8 mouse cellular contexts compared by ENCODE assay signal in genomic region chr5:34287838-34288145, GRCm38 (mm10). TPM values are rescaled to one million over a fixed set of nuclear protein-coding genes. Genes with fewer than 3 reads are reported as not detected.
DNase-seq lines count a peak whose midpoint lies in the region; ATAC-seq and TF ChIP-seq lines count a peak whose summit lies in the region.

No protein-coding gene starts in this region.

- peaks cover 11% of the 10 kb centered on the region for H3K4me1 ChIP-seq in thymus, adult 2 months (replicated peaks; ENCODE audit: control insufficient read depth, insufficient read depth, low read length)
- H3K4me1 ChIP-seq in liver, embryonic 12.5 days: peaks cover 29% of the 10 kb centered on the region

- no peak for ATAC-seq in liver, embryonic 12.5 days

- WGBS in thymus, adult 2 months: 3% methylated on average over 18 of the region's 18 CpGs
- 3% methylated on average over 18 of the region's 18 CpGs for WGBS in liver, embryonic 12.5 days (ENCODE audit: insufficient replicate concordance)

- peak overlapping the region; percentile 81 for H3K4me3 ChIP-seq in gastrocnemius, adult 2 months
- peak overlapping the region; percentile 31 for H3K4me3 ChIP-seq in thymus, adult 2 months (ENCODE audit: control insufficient read depth, insufficient read depth, low read length)
- peak overlapping the region; percentile 57 for H3K4me3 ChIP-seq in liver, embryonic 12.5 days

- TF ChIP-seq CTCF in gastrocnemius, adult 2 months (IDR thresholded peaks at IDR 0.05): no peak
- TF ChIP-seq CTCF in thymus, adult 2 months (IDR thresholded peaks at IDR 0.05; ENCODE audit: borderline replicate concordance, control insufficient read depth, extremely low read depth, insufficient read depth, low read length, poor library complexity): no peak

- no peaks in the 10 kb centered on the region for H3K36me3 ChIP-seq in thymus, adult 2 months (ENCODE audit: control insufficient read depth, insufficient read depth, low read length)
- H3K36me3 ChIP-seq in liver, embryonic 12.5 days: no peaks in the 10 kb centered on the region

- H3K27ac ChIP-seq in gastrocnemius, adult 2 months: no peak overlapping the region
- no peak overlapping the region for H3K27ac ChIP-seq in thymus, adult 2 months (ENCODE audit: control insufficient read depth, insufficient read depth, low read length)
- H3K27ac ChIP-seq in liver, embryonic 12.5 days: no peak overlapping the region

- H3K9ac ChIP-seq in liver, embryonic 12.5 days: no peak overlapping the region

- intact Hi-C loops in gastrocnemius, adult 2 months (cut with DNase I): no loop called here

- DNase-seq in gastrocnemius, adult 2 months: no peak
- DNase-seq in gastrocnemius, postnatal 4 days (ENCODE audit: low spot score in 2 of 2): no peak
- DNase-seq in thymus, adult 2 months: no peak
- no peak for DNase-seq in thymus, postnatal 25 days
- no peak for DNase-seq in ovary, postnatal 36 days (ENCODE audit: low spot score)
- DNase-seq in right cerebral cortex, postnatal 25 days: no peak
- no peak for DNase-seq in thymus, postnatal 14 days

- peak overlapping the region; percentile 75 for H3K4me2 ChIP-seq in liver, embryonic 12.5 days

- peaks cover 18% of the 10 kb centered on the region; the same call in 1 of the 2 replicates for H3K27me3 ChIP-seq in thymus, adult 2 months (ENCODE audit: control insufficient read depth, insufficient read depth, low read length)
- H3K27me3 ChIP-seq in liver, embryonic 12.5 days (replicated peaks): peaks cover 95% of the 10 kb centered on the region

- no peak for TF ChIP-seq POLR2A in thymus, adult 2 months (IDR thresholded peaks at IDR 0.05; ENCODE audit: control insufficient read depth, extremely low read depth, insufficient read depth, low read length, poor library complexity)

- H3K9me3 ChIP-seq in liver, embryonic 12.5 days (replicated peaks): no peaks in the 10 kb centered on the region

RNA-seq across cellular contexts. Expression of gene Zfyve28, which starts 0.5 kb away (rescaled TPM):
- total RNA-seq in gastrocnemius, adult 2 months (2021): under 1 TPM; 0.36 to 0.64 TPM
- total RNA-seq in gastrocnemius, postnatal 4 days (2021): 1 to 10 TPM; 2.8 to 2.9 TPM
- 30.1 and 39.1 TPM in 2 replicates for polyA plus RNA-seq in thymus, adult 2 months (2012; rRNA removed)
- polyA plus RNA-seq in liver, embryonic 12.5 days (2016; fragmentation: Nextera tagmentation; extraction: Ambion mirVana): 0.16 TPM in 1 of 2 replicates, not detected in the other

RNA-seq across cellular contexts. Expression of gene Cfap99, which starts 0.6 kb away (rescaled TPM):
- not detected for total RNA-seq in gastrocnemius, adult 2 months (2021)
- total RNA-seq in gastrocnemius, postnatal 4 days (2021): under 1 TPM; 0.16 to 0.17 TPM
- not detected in 2 replicates for polyA plus RNA-seq in thymus, adult 2 months (2012; rRNA removed)
- polyA plus RNA-seq in liver, embryonic 12.5 days (2016; fragmentation: Nextera tagmentation; extraction: Ambion mirVana): not detected in 2 replicates

RNA-seq across cellular contexts. Expression of gene Rnf4, which starts 48.3 kb away (rescaled TPM):
- total RNA-seq in gastrocnemius, adult 2 months (2021): 10 to 100 TPM; 16.5 to 19.8 TPM
- total RNA-seq in gastrocnemius, postnatal 4 days (2021): 10 to 100 TPM; 63.2 to 66.1 TPM
- polyA plus RNA-seq in thymus, adult 2 months (2012; rRNA removed): 110 and 125 TPM in 2 replicates
- polyA plus RNA-seq in liver, embryonic 12.5 days (2016; fragmentation: Nextera tagmentation; extraction: Ambion mirVana): 111 TPM in 2 replicates

Comparison
In these comparisons a context has a peak if more than half of its experiments do, and no peak if none do; other contexts are left out.
1. H3K4me3 ChIP-seq: peak in every context shown above with its lines; median percentile 81 in gastrocnemius, adult 2 months; 57 in liver, embryonic 12.5 days; 31 in thymus, adult 2 months.